Mouse (Mus musculus) forebrain, embryonic 11.5 days (tissue): ENCODE measurements around the gene Lyg1. TPM values are rescaled to one million over a fixed set of nuclear protein-coding genes. Genes with fewer than 3 reads are reported as not detected.

Source experiments
- ATAC-seq: fragments of 200-750 bp; cut with Nextera tagmentation; replicated peaks from 2 replicates; pipeline ENCODE4 v1.8.0; 2017; ENCODE audit warnings: moderate TSS enrichment; ENCODE audit not compliant: low FRiP score
- DNase-seq: peaks from one replicate; pipeline ENCODE4 v3.0.0-alpha.2; 2017; ENCODE audit warnings: low spot score
- H3K27ac ChIP-seq: fragments of 300-500 bp; sonication (generic); 2 replicates; pipeline ENCODE4 v1.5.1; 2014; ENCODE audit warnings: low read depth, low read length
- H3K27me3 ChIP-seq: fragments of 300-500 bp; sonication (generic); 2 replicates; pipeline ENCODE4 v1.6.1; 2014; ENCODE audit warnings: mild to moderate bottlenecking, low read length, mixed read lengths; ENCODE audit not compliant: control insufficient read depth, insufficient read depth
- H3K36me3 ChIP-seq: fragments of 300-500 bp; sonication (generic); 2 replicates; pipeline ENCODE4 v1.6.1; 2014; ENCODE audit warnings: mild to moderate bottlenecking, low read length, moderate library complexity, mixed read lengths; ENCODE audit not compliant: control insufficient read depth, insufficient read depth
- H3K4me1 ChIP-seq: fragments of 300-500 bp; sonication (generic); replicated peaks from 2 replicates; pipeline ENCODE4 v1.6.1; 2014; ENCODE audit warnings: low read length, mixed read lengths; ENCODE audit not compliant: control insufficient read depth, insufficient read depth
- H3K4me2 ChIP-seq: fragments of 300-500 bp; sonication (generic); 2 replicates; pipeline ENCODE4 v1.6.1; 2014; ENCODE audit warnings: low read depth, mild to moderate bottlenecking, low read length, moderate library complexity, mixed read lengths; ENCODE audit not compliant: severe bottlenecking
- H3K4me3 ChIP-seq: fragments of 300-500 bp; sonication (generic); 2 replicates; pipeline ENCODE4 v1.5.1; 2014; ENCODE audit warnings: low read depth, low read length
- H3K9ac ChIP-seq: fragments of 300-500 bp; sonication (generic); 2 replicates; pipeline ENCODE4 v1.6.1; 2014; ENCODE audit warnings: low read length
- H3K9me3 ChIP-seq: fragments of 300-500 bp; sonication (generic); 2 replicates; pipeline ENCODE4 v1.6.1; 2016; ENCODE audit warnings: low read length, mixed read lengths; ENCODE audit not compliant: control insufficient read depth
- WGBS: fragments of 180-500 bp; shearing (Covaris S2); extraction: QIAGEN DNeasy Blood & Tissue Kit; methylation state at CpG from one replicate; pipeline ENCODE4 v1.1.7; 2014; 5-methylcytosine and 5-hydroxymethylcytosine counted together
- polyA plus RNA-seq: library from polyadenylated mRNA; unstranded; fragments of >200 nt; fragmentation: Nextera tagmentation; extraction: Ambion mirVana; gene quantifications from 2 replicates; pipeline ENCODE4 v1.2.1, GENCODE M21; 2014

The Lyg1 gene
- polyA plus RNA-seq, 1 experiment from 2014 or later = not detected

DNA sequence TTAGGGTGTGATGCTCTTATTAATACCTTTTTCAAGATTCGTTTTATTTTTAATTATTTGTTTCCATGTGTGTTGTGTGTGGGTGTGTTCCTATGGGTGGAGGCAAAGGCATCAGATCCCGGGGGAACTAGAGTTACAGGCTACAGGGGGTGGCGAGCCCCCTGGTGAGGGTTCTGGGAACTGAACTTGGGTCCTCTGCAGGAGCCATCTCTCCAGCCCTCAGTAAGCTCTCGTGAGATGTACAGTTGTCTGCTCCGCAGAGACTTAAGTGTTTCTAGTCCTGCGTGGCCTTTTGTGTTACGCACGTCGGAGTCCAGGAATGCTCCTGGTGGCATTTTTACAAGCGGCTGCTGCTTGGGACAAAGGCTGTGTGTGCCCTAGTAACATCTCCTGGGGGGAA, 8.0 kb upstream of the Lyg1 start:
- WGBS = 69% methylated on average over 10 of the region's 10 CpGs
- H3K36me3 ChIP-seq = no peaks in the 10 kb centered on the region
- H3K9me3 ChIP-seq = no peaks in the 10 kb centered on the region
- no peaks in the 10 kb centered on the region for H3K27me3 ChIP-seq
- H3K4me1 ChIP-seq = no peaks in the 10 kb centered on the region
- no peak overlapping the region for H3K27ac ChIP-seq
- H3K9ac ChIP-seq = no peak overlapping the region
- no peak for ATAC-seq
- DNase-seq = no peak
- no peak overlapping the region for H3K4me3 ChIP-seq
- H3K4me2 ChIP-seq = no peak overlapping the region

DNA sequence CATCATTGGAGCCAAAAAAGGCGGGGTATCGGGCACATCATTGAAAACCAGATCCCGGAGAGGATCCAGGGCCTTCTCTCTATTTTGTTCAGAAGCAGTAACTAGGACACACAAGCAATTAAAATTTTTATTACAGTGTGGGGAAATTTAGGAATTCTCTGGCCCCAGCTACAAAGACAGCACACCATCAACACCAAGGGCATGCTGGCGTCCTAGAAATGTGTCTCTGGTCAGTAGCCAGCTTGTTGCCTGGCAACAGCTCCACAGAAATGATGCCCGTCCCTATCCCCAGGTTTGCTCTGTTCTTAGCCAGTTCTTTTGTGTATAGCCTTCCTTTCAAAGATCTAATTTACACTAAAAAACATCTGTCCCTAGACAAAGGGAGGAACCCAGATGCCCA, 1.9 kb upstream of the Lyg1 start:
- no peaks in the 10 kb centered on the region for H3K4me1 ChIP-seq
- no peak overlapping the region for H3K4me2 ChIP-seq
- no peak for ATAC-seq
- H3K9ac ChIP-seq = no peak overlapping the region
- no peaks in the 10 kb centered on the region for H3K27me3 ChIP-seq
- no peak overlapping the region for H3K27ac ChIP-seq
- H3K4me3 ChIP-seq = no peak overlapping the region
- no peak for DNase-seq
- H3K36me3 ChIP-seq = no peaks in the 10 kb centered on the region
- 73% methylated on average over 5 of the region's 5 CpGs for WGBS
- H3K9me3 ChIP-seq = no peaks in the 10 kb centered on the region

GRCm38 (mm10) chr1:37958516-37958915, 957 bp upstream of the Lyg1 start:
- Histone ChIP-seq H3K9me3 (no peaks in the 10 kb centered on the region), H3K36me3 (no peaks in the 10 kb centered on the region), H3K4me3 (no peak overlapping the region), H3K4me2 (no peak overlapping the region), H3K27me3 (no peaks in the 10 kb centered on the region), H3K9ac (no peak overlapping the region), H3K4me1 (no peaks in the 10 kb centered on the region), H3K27ac (no peak overlapping the region)
- ATAC-seq (no peak), DNase-seq (no peak)
- WGBS = 77% methylated on average over 2 of the region's 2 CpGs

DNA sequence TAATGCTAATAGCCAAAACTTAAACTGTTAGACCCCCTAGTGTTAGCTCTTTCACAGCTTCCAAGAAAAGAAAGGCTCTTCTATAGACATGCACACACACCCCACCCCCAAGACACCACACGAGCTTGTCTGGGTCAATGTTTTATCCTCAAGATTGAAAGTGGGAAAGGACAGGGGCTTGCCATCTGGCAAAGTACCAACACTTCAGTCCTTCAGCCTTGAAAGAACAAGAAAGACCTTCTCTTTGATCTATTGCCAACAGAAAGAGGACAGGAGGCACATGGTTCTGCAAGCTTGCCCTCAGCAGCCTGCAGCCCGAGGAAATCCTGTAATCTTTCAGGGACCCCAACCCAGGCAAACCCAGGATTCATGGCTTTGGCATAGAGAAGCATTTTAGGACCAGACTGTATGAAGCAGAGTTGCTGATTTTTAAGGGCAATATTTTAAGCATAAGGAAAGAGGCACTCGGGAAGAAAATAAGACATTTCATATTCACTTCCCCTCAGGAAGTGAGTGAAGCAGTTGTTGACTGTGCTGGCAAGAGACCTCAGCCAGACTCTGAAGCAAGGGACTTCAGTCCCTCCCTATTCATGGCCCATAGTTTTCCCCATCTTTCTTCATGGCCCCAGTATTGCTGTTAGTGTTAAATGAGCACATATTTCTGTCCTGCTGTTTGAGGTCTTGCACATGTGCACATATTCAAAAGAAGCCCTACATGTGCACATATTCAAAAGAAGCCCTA, 698 bp downstream of the Lyg1 start:
- ATAC-seq (no peak), DNase-seq (no peak)
- H3K9me3 ChIP-seq = no peaks in the 10 kb centered on the region
- WGBS = 54% methylated on average over 3 of the region's 3 CpGs
- H3K4me2 ChIP-seq = no peak overlapping the region
- H3K36me3 ChIP-seq = no peaks in the 10 kb centered on the region
- H3K9ac ChIP-seq = no peak overlapping the region
- no peaks in the 10 kb centered on the region for H3K4me1 ChIP-seq
- H3K27ac ChIP-seq = no peak overlapping the region
- no peaks in the 10 kb centered on the region for H3K27me3 ChIP-seq
- H3K4me3 ChIP-seq = no peak overlapping the region

DNA sequence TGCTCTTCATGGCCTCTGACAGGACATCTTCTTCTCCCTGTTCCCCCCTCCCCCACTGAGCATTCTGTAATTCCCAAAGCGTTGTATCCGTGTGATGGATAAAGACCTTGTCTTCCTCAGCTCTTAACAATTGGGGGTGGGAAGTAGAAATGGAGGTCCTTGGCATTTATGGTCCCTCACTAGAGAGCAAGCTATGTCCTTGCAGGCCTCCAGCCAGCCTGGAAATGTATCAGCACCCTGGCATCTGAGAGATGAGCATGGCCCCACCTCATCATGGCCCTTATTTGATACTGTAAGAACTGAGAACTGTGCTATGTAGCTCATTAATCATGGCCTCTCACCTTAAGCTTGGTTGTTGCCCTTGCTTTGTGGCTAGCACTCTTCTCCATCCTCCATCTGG, 2.3 kb downstream of the Lyg1 start:
- no peak overlapping the region for H3K27ac ChIP-seq
- no peak overlapping the region for H3K9ac ChIP-seq
- DNase-seq (no peak), ATAC-seq (no peak)
- WGBS = 89% methylated on average over 2 of the region's 2 CpGs
- H3K4me1 ChIP-seq = no peaks in the 10 kb centered on the region
- no peak overlapping the region for H3K4me3 ChIP-seq
- no peak overlapping the region for H3K4me2 ChIP-seq
- no peaks in the 10 kb centered on the region for H3K36me3 ChIP-seq
- no peaks in the 10 kb centered on the region for H3K9me3 ChIP-seq
- no peaks in the 10 kb centered on the region for H3K27me3 ChIP-seq

DNA sequence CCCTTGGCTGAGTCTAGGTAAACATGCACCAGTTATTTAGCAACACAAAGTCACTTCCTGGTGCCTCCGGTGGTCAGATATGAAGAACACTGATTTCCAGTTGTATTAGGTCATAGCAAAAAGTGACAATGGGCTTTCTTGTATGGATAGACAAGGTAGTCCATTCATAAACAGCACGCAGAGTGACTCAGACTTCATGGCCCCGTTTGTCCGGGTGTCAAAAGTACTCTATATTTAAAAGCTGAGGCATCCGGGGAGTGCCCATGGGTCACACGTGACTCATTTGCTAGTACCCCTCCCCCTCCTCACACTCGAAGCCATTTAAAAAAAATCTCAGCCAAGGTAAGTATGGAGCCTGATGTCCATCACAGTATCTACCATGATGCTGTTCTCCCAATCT, 2.8 kb downstream of the Lyg1 start:
- H3K4me3 ChIP-seq = no peak overlapping the region
- no peak for DNase-seq
- WGBS = 91% methylated on average over 7 of the region's 7 CpGs
- no peaks in the 10 kb centered on the region for H3K36me3 ChIP-seq
- H3K9ac ChIP-seq = no peak overlapping the region
- no peak for ATAC-seq
- no peaks in the 10 kb centered on the region for H3K4me1 ChIP-seq
- no peak overlapping the region for H3K27ac ChIP-seq
- H3K9me3 ChIP-seq = no peaks in the 10 kb centered on the region
- H3K27me3 ChIP-seq = no peaks in the 10 kb centered on the region
- no peak overlapping the region for H3K4me2 ChIP-seq

DNA sequence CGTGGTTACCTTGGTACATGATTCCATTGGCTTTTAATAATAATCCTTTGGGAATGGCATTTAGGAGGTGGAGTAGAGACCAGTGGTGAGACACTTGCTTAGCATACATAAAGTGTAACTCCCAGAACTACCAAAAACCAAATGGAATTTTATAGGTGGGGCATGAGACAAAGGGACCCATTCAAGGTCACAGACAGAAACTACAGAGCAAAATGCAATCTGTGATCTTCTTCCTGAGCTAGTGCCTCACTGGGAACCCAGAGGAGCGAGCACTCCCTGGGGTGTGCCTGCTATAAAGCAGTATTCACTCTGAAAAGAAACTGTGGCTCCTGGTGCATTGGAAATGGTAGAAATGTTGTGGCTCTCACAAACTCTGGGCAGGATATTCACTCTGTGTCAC, 8.7 kb downstream of the Lyg1 start:
- H3K36me3 ChIP-seq = no peaks in the 10 kb centered on the region
- no peak overlapping the region for H3K9ac ChIP-seq
- no peaks in the 10 kb centered on the region for H3K27me3 ChIP-seq
- H3K9me3 ChIP-seq = no peaks in the 10 kb centered on the region
- WGBS = 85% methylated on average over 2 of the region's 2 CpGs
- DNase-seq = no peak
- ATAC-seq = no peak
- H3K4me3 ChIP-seq = no peak overlapping the region
- H3K4me2 ChIP-seq = no peak overlapping the region
- no peaks in the 10 kb centered on the region for H3K4me1 ChIP-seq
- no peak overlapping the region for H3K27ac ChIP-seq

DNA sequence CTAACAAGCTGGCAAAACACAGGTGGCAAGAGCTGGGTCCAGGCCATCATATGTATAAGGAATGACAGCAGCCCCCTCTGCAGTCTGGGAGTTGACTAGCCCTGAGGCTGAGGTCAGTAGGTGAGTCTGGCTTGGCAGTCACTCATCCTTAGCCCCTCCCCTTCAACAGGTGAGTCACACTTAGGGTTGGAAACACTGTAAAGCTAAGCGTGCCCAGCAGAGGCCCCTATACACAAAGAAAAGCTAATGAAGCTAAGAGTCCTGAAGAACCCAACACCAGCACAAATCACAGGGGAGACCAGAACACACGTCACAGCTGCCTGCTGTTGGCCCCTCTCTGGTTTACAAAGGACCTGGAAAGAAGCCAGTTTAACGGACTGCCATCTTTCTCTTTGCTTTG, 25.8 kb downstream of the Lyg1 start:
- H3K36me3 ChIP-seq = no peaks in the 10 kb centered on the region
- H3K27me3 ChIP-seq = no peaks in the 10 kb centered on the region
- ATAC-seq (no peak), DNase-seq (no peak)
- H3K4me2 ChIP-seq = no peak overlapping the region
- no peaks in the 10 kb centered on the region for H3K9me3 ChIP-seq
- no peak overlapping the region for H3K9ac ChIP-seq
- no peaks in the 10 kb centered on the region for H3K4me1 ChIP-seq
- no peak overlapping the region for H3K27ac ChIP-seq
- 24% methylated on average over 3 of the region's 3 CpGs for WGBS
- no peak overlapping the region for H3K4me3 ChIP-seq

DNA sequence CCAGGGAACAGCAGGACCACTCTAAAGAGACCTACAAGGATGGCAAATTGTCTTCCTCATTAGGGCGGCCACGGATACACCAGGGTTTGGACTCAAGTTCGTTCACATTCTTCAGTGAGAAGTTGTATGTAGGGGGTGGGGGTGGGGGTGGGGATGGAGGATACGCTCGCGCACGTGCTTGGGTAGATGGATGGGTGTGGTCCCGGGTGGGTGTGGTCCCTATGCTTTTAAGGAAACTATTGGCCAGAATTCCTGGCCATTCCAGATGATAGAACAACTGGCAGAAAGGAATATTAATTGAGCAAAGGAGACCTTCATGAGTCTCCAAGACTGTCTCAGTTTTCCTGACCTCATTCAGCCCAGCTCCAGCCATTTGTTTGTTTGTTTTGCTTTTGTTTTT, 31.6 kb downstream of the Lyg1 start:
- H3K4me2 ChIP-seq = no peak overlapping the region

More for the DNA sequence above, 31.6 kb downstream of the Lyg1 start:
- H3K9ac ChIP-seq = no peak overlapping the region
- 81% methylated on average over 8 of the region's 8 CpGs for WGBS
- H3K9me3 ChIP-seq = no peaks in the 10 kb centered on the region
- no peak for ATAC-seq
- no peaks in the 10 kb centered on the region for H3K4me1 ChIP-seq
- no peak for DNase-seq
- H3K27ac ChIP-seq = no peak overlapping the region
- H3K27me3 ChIP-seq = no peaks in the 10 kb centered on the region
- H3K4me3 ChIP-seq = no peak overlapping the region
- H3K36me3 ChIP-seq = no peaks in the 10 kb centered on the region
